Mouse (Mus musculus): ENCODE data around the gene Rarb.

Gene Rarb

GRCm38 (mm10) chr14:16733595-16734298, 85.2 kb downstream of the Rarb start:
- no peak for DNase-seq

DNA sequence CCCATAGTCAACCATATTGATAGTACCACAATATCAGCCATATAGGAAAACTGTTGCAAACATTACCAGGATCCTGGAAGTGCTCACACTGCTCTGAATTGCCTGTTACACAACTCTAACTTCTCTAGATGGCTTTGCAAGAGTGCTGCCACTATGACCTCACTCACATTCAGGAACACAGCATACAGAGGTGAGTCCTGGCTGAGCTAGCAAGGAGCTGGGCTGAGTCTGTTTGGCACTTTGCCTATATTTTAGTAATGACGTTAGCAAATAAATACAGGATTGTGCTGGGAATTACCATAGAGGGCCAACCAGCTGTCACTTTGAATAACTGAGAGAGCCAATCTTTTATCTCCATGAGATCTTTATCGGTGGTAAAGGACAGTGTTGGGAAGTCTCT, 86.9 kb downstream of the Rarb start:
- no peak for DNase-seq

GRCm38 (mm10) chr14:16728175-16728838, 90.6 kb downstream of the Rarb start:
- DNase-seq: no peak

- DNase-seq: no peak
These were observed 95.0 kb downstream of the Rarb start for GRCm38 (mm10) chr14:16723991-16724390.

DNA sequence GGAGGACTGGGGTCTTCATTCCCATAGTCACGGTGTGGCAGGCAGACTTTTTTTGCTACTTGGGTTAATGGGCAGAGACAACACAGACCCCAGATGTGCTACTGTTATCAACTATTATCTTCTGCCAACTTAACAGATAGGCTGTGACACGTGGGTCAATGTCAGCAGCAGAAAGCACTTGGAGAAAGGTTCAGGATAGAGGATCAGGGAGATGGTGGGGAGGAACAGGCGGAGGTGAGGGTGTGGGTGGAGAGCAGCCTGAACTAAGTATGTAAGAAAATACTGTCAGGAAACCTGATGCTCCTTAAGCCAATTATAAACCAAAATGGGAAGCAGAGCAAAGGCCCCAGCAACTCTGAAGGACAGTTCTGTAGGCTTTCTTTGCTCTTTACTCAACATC, 101.1 kb downstream of the Rarb start:
- no peak for DNase-seq

DNA sequence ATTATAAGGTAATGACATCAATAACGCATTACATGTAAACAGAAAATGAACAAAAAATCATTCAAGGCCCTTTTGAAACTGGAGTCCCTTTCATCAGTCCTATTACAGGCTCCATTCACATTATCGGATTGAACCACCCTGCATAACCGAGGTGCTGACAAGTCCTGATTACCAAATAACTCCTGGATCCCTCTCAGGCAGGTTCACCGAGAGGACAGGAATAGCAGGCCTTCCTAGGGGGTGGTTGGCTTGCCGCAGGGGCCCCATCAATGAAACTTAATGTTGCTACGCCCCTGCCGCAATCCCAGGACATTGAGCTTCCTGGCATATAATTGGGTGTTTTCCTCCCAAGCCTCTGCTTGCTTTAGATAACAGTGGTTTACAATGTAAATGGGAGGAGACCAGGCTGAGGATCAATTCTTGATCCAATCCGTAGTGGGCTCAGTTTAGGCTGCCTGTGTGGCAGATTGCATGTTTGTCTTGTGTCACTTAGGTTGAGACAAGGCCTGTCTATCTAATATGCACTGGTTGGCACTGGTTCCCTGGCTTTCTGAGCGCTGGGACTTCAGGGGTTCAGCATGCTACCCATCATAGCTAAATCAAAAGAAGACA, 104.5 kb downstream of the Rarb start:
- no peak for DNase-seq

GRCm38 (mm10) chr14:16713773-16714172, 105.2 kb downstream of the Rarb start:
- DNase-seq: no peak

DNA sequence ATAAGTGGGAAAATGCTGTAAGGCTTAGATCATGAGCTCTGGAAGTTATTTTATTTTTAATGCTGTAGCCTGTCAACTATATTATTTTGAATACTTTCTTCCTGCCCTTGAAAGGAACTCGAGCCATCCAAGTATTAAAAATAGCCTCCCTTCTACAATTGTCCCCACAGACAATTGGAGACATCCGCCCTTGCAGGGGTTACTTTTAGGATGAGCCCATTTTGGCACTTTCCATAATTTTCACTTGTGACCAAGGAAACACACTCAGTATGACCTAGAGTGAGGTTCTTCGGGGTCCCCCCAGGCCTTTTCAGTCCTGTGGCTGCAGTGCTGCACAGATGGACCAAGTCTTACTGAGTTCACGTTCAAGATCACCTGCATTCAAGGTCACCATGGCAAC, 119.7 kb downstream of the Rarb start:
- DNase-seq: no peak

GRCm38 (mm10) chr14:16695453-16696120, 123.4 kb downstream of the Rarb start:
- no peak for DNase-seq

DNA sequence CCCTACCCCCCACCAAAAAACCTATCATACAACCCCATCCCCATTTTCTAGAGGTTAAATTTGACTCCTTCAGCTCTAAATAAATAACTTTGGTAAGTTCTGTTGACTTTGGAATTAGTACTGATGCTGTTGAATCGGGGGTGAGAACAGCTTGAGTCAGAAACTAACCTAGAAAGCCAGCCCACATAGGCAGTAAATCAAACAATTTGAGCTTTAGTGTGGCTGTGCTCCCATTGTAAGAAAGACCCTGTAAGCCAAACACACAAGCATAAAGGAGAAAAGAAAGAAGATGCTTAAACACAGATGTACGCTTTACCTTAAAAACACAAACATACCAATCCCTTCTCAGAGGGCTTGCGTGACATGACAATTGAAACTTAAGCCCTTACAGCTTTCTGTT, 140.6 kb downstream of the Rarb start:
- DNase-seq: no peak

GRCm38 (mm10) chr14:16677081-16677480, 141.9 kb downstream of the Rarb start:
- DNase-seq: no peak

DNA sequence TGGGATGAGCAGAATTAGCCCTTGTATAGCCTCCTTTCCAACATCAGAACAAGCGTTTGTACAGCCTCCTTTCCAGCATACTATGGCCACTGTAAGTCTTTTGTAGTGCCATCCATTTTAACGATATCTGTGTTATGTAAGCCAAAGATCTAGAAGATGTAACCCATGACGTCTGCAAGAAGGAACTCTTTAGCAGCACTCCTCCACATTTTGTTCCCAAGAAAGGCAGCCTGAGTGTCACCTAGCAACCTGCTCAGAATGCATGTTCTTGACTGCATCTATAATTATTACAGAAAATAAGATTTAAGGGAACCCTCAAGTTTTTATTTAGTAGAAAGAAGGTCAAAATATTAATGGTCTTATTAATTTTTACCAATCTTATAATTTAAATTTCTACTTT, 148.4 kb downstream of the Rarb start:
- DNase-seq: no peak

DNA sequence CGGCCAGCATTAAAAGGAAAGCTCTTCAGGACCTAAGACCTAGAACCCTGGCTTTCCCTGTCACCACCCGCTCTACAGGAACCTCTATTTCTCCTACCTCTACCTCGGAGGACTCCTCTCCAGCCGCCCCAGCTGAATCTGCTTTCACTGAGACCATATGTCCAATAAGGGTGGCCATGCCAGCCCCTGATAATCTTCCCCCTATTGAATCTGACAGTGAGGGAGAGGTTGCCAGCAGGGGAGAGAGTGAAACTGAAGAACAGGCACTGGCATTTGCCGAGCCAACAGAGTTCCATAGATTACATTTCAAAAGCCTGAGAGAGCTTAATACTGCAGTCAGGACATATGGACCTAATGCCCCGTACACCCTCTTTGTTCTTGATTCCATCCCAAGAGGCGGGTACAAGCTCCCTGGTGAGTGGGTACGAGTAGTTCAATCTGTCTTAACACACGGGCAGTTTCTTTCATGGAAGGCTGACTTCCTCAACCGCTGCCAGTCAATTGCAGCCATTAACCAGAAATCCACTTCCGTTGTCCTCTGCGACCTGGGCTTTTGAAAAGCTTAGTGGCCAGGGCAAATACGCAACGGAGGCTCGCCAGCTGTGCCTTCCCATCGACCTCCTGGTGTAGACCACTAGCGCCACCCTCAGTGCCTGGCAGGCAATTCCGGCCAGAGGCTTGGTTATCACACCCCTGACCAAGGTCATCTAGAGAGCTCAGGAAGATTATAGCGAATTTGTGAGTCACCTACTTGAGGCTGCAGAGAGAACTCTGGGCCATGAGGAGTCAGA, 179.6 kb downstream of the Rarb start:
- peak; percentile 61 to 71 for DNase-seq

- DNase-seq: no peak
These were observed 205.0 kb downstream of the Rarb start for GRCm38 (mm10) chr14:16613975-16614374.

- DNase-seq: peak; percentile 69 to 79
These were observed 213.5 kb downstream of the Rarb start for GRCm38 (mm10) chr14:16605480-16605879.

DNA sequence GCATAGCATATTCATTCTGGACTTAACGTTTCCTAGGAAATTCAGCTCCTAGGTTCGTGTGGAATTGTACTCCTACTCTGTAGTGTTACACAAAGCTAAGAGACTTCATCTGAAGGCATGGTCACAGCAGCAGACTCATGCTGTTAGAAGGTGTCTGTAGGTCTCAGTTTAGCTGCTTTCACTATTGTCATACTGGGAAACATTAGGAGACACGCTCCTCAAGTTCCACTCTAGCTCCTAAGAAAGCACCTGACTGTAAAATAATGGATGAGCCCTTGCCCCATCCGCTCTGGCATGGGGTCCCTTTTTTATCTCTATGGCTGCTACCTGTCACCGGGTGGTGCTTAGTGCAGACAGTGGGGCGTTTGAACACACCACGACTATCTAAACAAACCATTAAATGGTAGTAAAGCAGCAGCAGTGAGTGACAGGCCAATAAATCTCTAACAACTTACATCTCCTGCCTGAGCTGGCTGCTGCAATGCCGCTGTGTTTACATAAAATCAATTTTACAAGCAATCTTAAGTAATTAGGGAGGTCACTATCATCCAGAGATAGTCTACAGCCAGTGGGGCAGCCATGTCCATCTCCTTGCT, 214.4 kb downstream of the Rarb start:
- no peak for DNase-seq

GRCm38 (mm10) chr14:16603040-16603590, 215.8 kb downstream of the Rarb start:
- no peak for DNase-seq

- DNase-seq: peak in 1 of 2 experiments; percentile 16
These were observed 219.7 kb downstream of the Rarb start for GRCm38 (mm10) chr14:16599224-16599623.

DNA sequence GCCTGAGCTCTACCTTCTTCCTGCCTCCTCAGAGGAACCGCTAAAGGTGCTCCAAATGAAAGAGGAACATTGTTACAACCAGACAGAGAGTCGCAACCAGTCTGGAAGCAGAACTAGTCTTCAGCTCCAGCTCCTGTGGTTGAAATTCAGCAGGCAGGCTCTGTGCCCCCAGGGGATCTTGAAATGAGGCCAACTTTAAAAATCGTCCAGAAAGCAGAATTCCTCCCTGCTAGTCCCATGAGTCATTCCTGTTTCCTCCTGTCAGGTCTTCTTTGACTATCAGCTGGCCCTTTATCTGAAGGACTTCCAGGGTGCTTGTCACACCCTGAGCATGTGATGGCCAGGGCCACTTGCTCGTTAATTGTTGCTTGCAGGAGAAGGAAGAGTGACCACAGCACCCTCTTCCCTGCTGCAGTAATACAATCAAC, 220.9 kb downstream of the Rarb start:
- peak; percentile 57 to 61 for DNase-seq

DNA sequence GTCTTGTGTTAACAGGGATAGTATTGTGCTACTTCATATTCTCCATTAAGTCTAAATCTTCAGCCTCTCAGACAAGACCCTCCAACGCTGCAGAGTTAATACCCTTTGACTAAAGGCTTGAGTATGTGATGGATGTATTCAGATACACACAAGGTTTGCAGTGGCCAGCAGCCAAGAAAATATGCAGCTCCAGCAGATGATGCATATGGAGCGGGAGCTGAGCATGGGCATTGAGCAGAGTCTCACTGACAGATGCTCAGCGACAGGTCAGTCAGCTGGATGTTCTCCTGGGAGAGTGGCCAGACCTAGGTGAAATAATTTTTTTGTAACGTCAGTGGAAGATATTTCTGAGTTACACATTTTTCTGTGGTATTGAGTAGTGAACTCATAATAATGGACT, 229.8 kb downstream of the Rarb start:
- DNase-seq: no peak

- no peak for DNase-seq
These were observed 240.9 kb downstream of the Rarb start for GRCm38 (mm10) chr14:16578100-16578499.

GRCm38 (mm10) chr14:16577049-16577448, 241.9 kb downstream of the Rarb start:
- peak in 1 of 2 experiments; percentile 19 for DNase-seq
